Mouse (Mus musculus): ENCODE data around the gene Celf2.

DNA sequence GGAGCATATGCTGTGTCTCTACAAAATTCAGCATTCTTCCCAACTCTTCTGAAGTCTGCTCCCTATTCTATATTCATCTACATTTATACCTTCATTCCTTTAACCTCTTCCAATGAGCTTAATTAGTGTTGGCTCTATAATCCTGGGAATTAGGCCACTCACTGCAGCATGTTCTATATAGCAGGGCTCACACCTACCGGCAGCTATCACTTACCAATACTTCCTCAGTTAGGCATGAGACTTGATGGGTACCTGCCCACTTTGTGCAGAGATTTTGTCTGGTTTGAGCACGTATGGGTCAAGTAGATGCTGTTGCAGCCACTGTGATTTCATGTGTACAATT is 198.6 kb downstream of the Celf2 start:
- TF ChIP-seq CTCF (IDR thresholded peaks at IDR 0.05; ENCODE audit: extremely low read depth, insufficient read length, insufficient replicate concordance, low read depth, low read length) (no peak), POLR2A (IDR thresholded peaks at IDR 0.05; ENCODE audit: low read depth, low read length) (no peak)
